Mouse (Mus musculus): ENCODE results near the gene Mpnd.

Mpnd gene

DNA sequence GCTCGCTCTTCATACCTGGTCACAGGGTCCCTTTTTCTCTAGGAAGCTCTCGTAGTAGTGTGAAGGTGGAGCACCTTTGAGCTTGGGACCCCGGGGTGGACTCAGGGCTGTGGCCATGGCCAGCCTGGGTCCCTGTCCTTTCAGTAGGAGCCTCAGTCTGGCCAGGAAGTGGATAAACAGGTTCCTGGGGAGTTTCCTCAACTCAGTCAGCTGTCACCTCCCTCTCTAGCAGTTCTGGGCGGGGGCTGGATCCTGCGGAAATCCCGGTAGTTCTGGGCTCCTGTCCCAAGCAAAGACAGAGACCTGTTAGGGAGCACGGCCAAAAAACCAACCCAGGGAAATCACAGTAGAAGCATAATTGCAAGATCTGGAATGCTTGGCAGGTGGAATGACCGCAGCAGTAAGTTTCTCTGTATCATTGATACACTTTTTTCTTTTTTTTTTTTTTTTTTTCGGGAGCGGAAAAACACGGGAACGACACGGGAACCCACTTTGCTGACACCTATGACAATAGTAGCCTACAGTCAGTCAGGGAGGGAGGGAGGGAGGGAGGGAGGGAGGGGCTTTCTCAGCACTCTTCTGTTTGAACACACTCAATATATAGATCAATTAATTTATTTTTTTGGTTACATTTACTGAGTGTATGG is at the start of gene Mpnd, which contains the start of gene Stap2:
Gene Mpnd, plus strand, starts transcription at position 297 of the 647 bp plus-strand sequence.
Gene Stap2, minus strand, starts transcription at position 170 of the 647 bp plus-strand sequence.
- ChIA-PET POLR2A (interaction anchor here in 3 of 4 experiments (0.6 to 1.4 kb wide), 6 partner anchors 35 to 71 kb away, joined by 3 to 7 read pairs (median 4); partner anchors contain the start of genes Yju2 (in 2 of the 3), Chaf1a (in 1 of the 3) and Ubxn6 (in 1 of the 3)), CTCF (interaction anchor here (0.6 to 2.6 kb wide), 4 partner anchors 29 to 1133 kb away, joined by 3 to 8 read pairs (median 3); no protein-coding TSS in a partner anchor)

DNA sequence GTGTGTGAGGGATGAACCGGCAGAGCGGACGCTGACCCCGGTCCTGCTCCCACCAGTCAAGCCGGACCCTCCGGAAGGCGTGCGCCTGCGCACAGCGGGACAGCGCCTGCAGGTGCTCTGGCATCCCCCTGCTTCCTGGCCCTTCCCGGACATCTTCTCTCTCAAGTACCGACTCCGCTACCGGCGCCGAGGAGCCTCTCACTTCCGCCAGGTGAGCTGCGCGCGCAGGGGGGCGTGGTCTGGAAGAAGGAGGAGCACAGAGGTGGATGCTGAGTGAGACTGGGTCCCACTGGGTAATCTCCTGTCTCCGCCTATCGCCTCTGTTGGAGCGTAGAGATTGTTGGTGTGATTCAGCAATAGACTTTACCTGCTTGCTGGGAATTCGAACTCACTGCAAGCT is 49.4 kb upstream of the Mpnd start:
- POLR2A ChIA-PET, result interaction anchor here in 3 of 4 experiments (0.8 to 4.4 kb wide), 20 partner anchors 10 to 370 kb away, joined by 3 to 37 read pairs (median 4); partner anchors contain the start of genes Chaf1a (in 2 of the 3), Sh3gl1 (in 2 of the 3), Kdm4b (in 1 of the 3) and Zfp959 (in 1 of the 3)
- CTCF ChIA-PET, result interaction anchor here in 3 of 4 experiments (0.6 to 2.0 kb wide), 14 partner anchors 9 to 781 kb away, joined by 3 to 8 read pairs (median 4); partner anchors contain the start of gene Sh3gl1 (in 1 of the 3)

DNA sequence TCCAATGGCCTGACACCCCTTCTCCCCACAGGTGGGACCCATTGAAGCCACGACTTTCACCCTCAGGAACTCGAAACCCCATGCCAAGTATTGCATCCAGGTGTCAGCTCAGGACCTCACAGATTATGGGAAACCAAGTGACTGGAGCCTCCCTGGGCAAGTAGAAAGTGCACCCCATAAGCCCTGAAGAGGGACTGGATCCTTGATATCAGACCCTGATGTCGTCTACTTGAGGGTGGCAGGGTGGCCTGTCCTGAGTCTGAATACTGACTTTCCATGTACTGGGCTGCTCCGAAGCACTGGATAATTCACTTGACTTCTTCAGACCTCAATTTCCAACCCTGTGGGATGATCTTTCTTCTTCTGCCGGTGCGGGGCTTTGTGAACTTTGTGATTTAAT is 48.9 kb upstream of the Mpnd start:
- CTCF ChIA-PET, result interaction anchor here in 3 of 4 experiments (0.5 to 2.0 kb wide), 25 partner anchors 8 to 394 kb away, joined by 3 to 26 read pairs (median 4); partner anchors contain the start of genes Dpp9 (in 1 of the 3), Hdgfl2 (in 1 of the 3), Sh3gl1 (in 1 of the 3) and Ubxn6 (in 1 of the 3)
- POLR2A ChIA-PET, result interaction anchor here in 3 of 4 experiments (0.7 to 4.4 kb wide), 26 partner anchors 9 to 369 kb away, joined by 3 to 37 read pairs (median 4); partner anchors contain the start of genes Chaf1a (in 2 of the 3), Sh3gl1 (in 2 of the 3), Ubxn6 (in 2 of the 3) and Kdm4b (in 1 of the 3)

DNA sequence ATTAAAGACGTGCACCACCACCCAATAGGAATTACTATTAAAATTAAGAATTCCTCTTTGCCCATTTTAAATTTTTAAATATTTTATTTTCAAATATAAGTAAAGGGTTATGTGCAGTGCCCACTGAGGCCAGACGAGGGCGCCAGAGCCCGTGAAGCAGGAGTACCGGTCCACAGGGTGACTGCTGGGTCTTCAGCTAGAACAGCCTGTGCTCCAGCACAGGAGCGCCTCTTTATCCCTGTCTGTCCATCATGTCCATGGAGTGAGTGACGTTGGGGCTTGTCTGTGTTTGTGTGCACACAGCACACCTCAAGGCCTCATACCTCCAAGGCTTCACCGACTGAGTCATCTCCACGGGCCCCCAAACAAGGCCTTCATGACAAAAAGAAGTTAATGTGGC is 48.3 kb upstream of the Mpnd start:
- POLR2A ChIA-PET, result interaction anchor here (0.7 to 4.4 kb wide), 23 partner anchors 9 to 589 kb away, joined by 3 to 37 read pairs (median 3); partner anchors contain the start of genes Sh3gl1 (in 2 of the 4), Ubxn6 (in 2 of the 4), Chaf1a (in 1 of the 4) and Hdgfl2 (in 1 of the 4)
- CTCF ChIA-PET, result interaction anchor here (0.5 to 2.0 kb wide), 43 partner anchors 8 to 1598 kb away, joined by 3 to 26 read pairs (median 4); partner anchors contain the start of genes Hdgfl2 (in 2 of the 4), Sh3gl1 (in 2 of the 4), Dpp9 (in 1 of the 4) and Kdm4b (in 1 of the 4)

DNA sequence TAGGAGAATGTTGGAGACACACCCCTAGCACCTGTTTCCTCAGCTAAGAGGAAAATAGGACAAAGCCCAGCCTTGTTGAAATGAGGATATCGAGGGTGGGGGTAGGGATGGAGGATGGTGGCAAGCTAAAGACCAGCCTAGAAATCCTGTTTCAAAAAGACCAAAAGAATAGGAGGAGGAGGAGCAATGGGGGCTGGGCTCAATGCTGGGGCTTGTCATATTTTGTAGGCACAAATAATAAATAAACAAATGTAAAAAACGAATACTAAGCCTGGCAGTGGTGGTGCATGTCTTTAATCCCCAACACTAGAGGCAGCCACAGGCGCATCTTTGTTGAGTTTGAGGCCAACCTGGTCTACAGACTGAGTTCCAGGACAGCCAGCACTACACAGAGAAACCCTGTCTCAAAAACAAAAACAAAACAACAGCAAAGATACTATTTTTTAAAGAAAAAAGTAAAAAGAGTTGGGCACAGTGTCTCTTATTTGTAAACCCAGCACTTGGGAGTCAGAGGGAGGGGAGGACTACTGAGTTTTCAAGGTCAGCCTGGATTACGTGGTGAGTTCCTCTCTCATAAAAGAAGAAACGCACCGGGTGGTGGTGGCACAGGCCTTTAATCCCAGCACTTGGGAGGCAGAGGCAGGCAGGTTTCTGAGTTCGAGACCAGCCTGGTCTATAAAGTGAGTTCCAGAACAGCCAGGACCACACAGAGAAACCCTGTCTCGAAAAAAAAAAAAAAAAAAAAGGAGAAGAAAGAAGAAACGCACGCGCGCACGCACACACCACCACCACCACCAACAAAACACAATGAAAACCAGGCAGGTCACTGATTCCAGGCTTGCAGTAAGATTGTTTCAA is 47.6 kb upstream of the Mpnd start:
- ChIA-PET CTCF (interaction anchor here (0.5 to 2.3 kb wide), 52 partner anchors 12 to 1598 kb away, joined by 3 to 26 read pairs (median 4); partner anchors contain the start of genes Dpp9 (in 2 of the 4), Hdgfl2 (in 2 of the 4), Sh3gl1 (in 2 of the 4) and Chaf1a (in 1 of the 4)), POLR2A (interaction anchor here (0.7 to 4.4 kb wide), 60 partner anchors 8 to 588 kb away, joined by 3 to 38 read pairs (median 4); partner anchors contain the start of genes Chaf1a (in 2 of the 4), Mpnd (in 2 of the 4), Sh3gl1 (in 2 of the 4) and Shd (in 2 of the 4))

DNA sequence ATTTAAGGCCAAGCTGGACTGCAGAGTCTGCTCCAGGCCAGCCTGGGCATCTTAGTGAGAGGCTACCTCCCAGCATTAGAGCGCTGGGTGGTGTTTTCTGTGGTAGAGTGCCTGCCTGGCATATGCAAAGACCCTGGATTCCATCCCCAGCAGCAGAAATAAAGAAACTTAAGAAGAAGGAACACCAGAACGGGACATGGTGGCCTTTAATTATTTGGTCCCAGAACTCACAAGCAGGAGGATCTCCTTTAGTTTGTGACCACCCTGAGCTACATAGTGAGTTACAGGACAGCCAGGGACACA is 47.0 kb upstream of the Mpnd start:
- ChIA-PET CTCF (interaction anchor here in 3 of 4 experiments (0.7 to 2.3 kb wide), 13 partner anchors 10 to 414 kb away, joined by 3 to 22 read pairs (median 4); partner anchors contain the start of genes Chaf1a (in 1 of the 3), Dpp9 (in 1 of the 3) and Sh3gl1 (in 1 of the 3)), POLR2A (interaction anchor here (0.7 to 4.4 kb wide), 57 partner anchors 8 to 656 kb away, joined by 3 to 38 read pairs (median 4); partner anchors contain the start of genes Mpnd (in 2 of the 4), Sh3gl1 (in 2 of the 4), Shd (in 2 of the 4) and Stap2 (in 2 of the 4))

DNA sequence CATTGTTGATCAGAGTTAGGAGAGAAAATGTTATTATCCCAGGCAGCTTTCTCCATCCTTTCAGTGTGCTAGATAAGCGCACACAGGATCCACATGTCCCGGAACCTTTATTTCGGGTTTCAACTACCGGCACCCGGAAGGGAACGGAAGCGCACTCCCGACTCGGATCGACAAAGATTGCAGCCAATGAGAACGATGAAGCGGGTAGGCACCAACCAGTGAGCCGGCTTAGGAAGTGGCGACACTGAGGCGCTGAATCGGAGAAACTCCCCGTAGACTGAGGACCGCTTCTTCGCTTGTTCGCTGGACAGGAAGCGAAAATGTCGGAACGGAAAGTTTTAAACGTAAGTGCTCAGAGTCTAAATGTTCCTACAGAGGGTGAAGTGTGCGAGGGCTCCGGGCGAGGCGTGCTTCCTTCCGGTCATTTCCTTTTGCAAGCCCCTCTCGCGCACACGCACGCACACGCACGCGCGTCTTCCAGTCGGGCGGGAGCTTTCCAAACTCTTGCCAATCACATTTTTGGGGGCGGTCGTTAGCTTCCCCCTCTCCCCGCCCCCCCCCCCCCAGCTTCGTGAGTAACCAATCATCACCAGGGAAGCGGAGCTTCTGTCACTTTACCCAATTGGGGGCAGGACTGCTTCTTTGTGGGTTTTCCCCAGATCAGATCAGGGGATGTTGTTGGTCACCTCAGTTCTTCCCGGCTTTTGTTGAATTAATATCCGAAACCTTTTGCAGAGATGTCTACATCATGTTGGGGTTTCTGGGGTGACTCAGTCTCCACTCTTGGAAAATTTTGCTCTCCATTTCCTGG is 46.4 kb upstream of the Mpnd start, which contains the start of gene Yju2:
Gene Yju2, plus strand, starts transcription at position 182 of the 811 bp plus-strand sequence.
- POLR2A ChIA-PET, result interaction anchor here (0.6 to 4.4 kb wide), 102 partner anchors 8 to 714 kb away, joined by 3 to 38 read pairs (median 4); partner anchors contain the start of genes Sh3gl1 (in 4 of the 4), Zfp119b (in 3 of the 4), Chaf1a (in 2 of the 4) and Mpnd (in 2 of the 4)
- CTCF ChIA-PET, result interaction anchor here (0.5 to 2.3 kb wide), 28 partner anchors 9 to 705 kb away, joined by 3 to 22 read pairs (median 3); partner anchors contain the start of genes Sh3gl1 (in 2 of the 4), Chaf1a (in 1 of the 4), Dpp9 (in 1 of the 4) and Plin5 (in 1 of the 4)

DNA sequence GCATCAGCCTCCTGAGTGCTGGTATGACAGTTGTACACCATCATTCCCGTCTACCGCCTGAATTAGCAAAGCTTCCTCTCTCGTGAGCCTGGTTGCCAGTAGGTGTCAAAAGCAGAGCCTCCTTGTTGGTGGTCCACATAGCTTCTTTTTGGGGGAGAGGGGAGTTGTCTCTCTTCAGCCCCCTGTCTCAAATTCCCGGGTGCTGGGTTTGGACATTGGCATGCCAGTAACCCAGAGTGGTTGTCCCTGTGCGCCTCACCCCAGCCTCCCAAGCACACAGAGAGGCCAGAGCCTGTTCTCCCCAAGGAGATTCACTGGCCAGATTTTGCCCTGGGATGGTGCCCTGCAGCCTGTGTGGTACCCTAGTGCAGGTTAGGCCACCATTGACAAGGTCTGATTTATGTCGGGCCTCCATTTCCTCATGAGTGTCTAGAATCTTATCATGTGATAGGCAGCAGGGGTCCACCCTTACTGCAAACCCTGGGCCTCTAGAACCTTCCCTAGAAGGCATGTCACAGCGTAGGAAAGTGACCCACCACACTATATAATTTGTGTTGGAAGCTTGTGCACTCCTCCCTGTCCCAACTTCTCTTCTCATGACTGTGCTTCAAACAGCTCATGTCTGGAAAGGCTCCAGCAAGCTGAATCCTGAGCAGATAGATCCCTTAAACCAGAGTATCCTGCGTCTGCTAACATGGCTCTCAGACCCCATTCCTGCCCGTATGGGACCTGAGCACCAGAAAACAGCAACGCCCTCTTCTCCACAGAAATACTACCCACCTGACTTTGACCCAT is 45.4 kb upstream of the Mpnd start:
- ChIA-PET POLR2A (interaction anchor here (0.6 to 4.4 kb wide), 47 partner anchors 8 to 713 kb away, joined by 3 to 38 read pairs (median 4); partner anchors contain the start of genes Sh3gl1 (in 3 of the 4), Chaf1a (in 2 of the 4), Shd (in 2 of the 4) and Fsd1 (in 1 of the 4)), CTCF (interaction anchor here (0.6 to 2.3 kb wide), 9 partner anchors 14 to 295 kb away, joined by 3 to 22 read pairs (median 4); partner anchors contain the start of gene Sh3gl1 (in 2 of the 4))

DNA sequence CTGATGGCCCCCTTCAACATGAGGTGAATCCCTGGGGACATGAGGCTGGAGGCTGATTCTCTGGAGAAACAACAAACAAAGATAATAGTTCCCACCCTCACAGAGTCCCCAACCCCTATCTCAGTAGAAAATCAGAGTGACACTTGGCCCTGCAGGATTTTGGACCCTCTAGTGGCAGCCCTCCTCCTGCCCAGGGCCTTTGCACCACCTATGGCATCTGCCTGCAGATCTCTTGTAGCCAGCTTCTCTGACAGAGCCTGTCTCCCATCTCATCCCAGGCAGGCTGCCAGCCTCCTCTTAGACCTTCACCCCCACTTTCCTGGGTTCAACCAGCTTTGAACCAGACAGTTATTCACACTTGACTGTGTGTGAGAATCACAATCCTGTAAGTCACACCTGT is 44.7 kb upstream of the Mpnd start:
- ChIA-PET CTCF (interaction anchor here in 1 of 4 experiments (1.2 kb wide), 1 partner anchor 16 kb away, joined by 4 read pairs; no protein-coding TSS in a partner anchor), POLR2A (interaction anchor here in 1 of 4 experiments (0.8 to 2.7 kb wide), 3 partner anchors 12 to 181 kb away, joined by 3 to 26 read pairs (median 4); no protein-coding TSS in a partner anchor)

DNA sequence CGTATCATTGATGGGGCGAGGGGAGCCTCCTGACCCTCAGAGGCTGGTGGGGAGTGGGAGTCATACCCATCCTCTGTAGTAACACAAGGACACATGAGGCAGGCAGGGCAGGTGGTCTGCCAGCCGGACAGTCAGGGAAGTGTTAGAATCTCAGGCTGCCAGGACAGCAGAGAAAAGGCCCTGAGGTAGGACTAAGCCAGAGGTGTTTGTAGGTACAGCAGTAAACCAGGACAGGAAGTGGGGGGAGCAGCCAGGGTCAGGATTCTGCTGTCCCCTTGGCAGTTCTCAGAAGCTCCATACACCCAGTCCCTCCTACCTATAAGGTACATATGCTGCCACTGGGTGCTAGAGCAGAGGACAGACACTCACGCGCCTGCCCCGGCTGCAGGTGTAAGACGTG is 43.9 kb upstream of the Mpnd start:
- POLR2A ChIA-PET, result interaction anchor here in 1 of 4 experiments (0.9 kb wide), 1 partner anchor 56 kb away, joined by 3 read pairs; no protein-coding TSS in a partner anchor
- CTCF ChIA-PET, result no interaction called here

DNA sequence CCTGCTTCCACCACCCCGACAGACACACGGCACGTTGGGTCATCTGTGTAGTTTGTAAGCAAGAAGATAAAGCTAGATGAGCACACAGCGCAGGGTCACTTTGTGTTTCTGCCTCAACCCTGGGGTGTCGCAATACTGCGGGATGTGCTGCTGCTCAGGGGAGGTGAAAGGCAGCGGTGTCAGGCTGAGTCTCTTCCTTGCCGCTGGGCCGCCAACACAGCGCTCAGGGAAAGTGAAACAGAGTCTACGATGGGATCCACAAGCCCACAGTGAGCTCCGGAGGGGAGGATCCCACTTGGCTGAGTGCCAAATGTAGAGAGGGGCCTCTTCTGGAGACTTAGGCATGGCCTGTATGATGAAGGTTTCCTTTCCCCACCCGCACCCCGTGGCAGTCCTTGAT is 42.3 kb upstream of the Mpnd start:
- ChIA-PET CTCF (interaction anchor here in 1 of 4 experiments (0.5 kb wide), 1 partner anchor 162 kb away, joined by 5 read pairs; no protein-coding TSS in a partner anchor), POLR2A (interaction anchor here in 3 of 4 experiments (0.6 to 2.5 kb wide), 20 partner anchors 8 to 499 kb away, joined by 3 to 14 read pairs (median 4); partner anchors contain the start of genes Chaf1a (in 1 of the 3), Ebi3 (in 1 of the 3), Hdgfl2 (in 1 of the 3) and Sh3gl1 (in 1 of the 3))

DNA sequence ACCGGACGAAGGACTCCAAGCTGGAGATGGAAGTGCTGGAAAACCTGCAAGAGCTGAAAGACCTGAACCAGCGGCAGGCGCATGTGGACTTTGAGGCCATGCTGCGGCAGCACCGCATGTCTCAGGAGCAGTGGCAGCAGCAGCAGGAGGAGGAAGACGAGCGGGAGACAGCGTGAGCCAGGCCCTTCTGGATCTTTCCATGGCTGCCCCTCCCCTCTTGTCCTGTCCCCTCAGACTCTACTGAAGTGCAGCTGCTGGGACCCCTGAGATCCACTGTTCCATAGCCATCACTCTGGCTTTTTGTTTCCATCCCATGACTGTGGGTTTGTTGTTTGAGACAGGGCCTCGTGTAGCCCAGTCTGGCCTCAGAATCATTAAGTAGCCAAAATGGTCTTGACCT is 41.0 kb upstream of the Mpnd start:
- POLR2A ChIA-PET, result interaction anchor here in 2 of 4 experiments (0.7 to 2.5 kb wide), 4 partner anchors 9 to 115 kb away, joined by 3 to 14 read pairs (median 4); partner anchors contain the start of genes Hdgfl2 (in 1 of the 2) and Sh3gl1 (in 1 of the 2)
- CTCF ChIA-PET, result interaction anchor here in 2 of 4 experiments (0.9 to 1.1 kb wide), 3 partner anchors 8 to 262 kb away, joined by 3 read pairs; no protein-coding TSS in a partner anchor

DNA sequence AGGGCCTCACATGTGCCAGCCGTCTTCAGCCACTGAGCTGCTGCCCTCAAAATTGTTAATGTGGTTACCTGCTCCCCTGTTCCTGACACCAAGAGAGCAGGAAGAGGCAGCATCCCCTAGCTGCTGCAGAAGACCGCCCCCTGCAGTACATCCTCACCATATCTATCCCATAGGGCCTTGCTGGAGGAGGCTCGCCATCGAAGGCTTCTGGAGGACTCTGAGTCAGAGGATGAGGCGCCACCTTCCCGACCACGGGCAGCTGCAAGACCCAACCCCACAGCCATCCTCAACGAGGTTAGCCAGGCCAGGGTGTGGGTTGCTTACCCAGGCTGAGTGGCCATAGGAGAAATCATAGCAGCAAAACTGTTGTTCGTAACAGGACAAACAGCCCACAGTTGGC is 40.5 kb upstream of the Mpnd start:
- POLR2A ChIA-PET, result interaction anchor here in 2 of 4 experiments (0.7 to 2.5 kb wide), 3 partner anchors 9 to 71 kb away, joined by 4 to 14 read pairs (median 5); partner anchors contain the start of gene Sh3gl1 (in 1 of the 2)
- CTCF ChIA-PET, result interaction anchor here in 2 of 4 experiments (0.5 to 1.1 kb wide), 4 partner anchors 9 to 263 kb away, joined by 3 read pairs; no protein-coding TSS in a partner anchor

DNA sequence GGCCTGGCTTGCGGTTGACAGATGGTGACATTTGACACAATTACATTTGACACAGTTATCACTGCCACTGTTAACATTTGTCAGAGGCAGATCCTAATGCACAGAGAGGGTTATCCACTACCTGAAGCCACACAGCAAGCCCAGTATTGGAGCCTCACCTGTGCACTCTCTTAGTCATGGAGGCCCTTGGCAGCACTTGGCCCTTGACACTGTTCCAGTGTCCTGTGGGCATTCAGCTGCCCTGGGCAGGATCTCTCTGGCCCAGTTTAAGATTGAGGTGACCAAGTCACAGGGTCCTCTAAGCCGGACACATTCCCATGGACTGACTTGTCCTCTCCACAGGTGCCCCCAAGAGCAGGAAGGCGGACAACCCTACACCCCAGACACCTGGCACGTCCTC is 38.3 kb upstream of the Mpnd start:
- CTCF ChIA-PET, result interaction anchor here in 3 of 4 experiments (0.6 to 1.6 kb wide), 3 partner anchors 9 to 76 kb away, joined by 3 to 5 read pairs (median 4); no protein-coding TSS in a partner anchor
- POLR2A ChIA-PET, result interaction anchor here in 2 of 4 experiments (0.7 to 1.6 kb wide), 13 partner anchors 8 to 323 kb away, joined by 3 to 6 read pairs (median 3); partner anchors contain the start of genes Ebi3 (in 1 of the 2), Hdgfl2 (in 1 of the 2), Sh3gl1 (in 1 of the 2) and Yju2 (in 1 of the 2)
